Mouse (Mus musculus): ENCODE measurements around the gene Phka2. TPM values are rescaled to one million over a fixed set of nuclear protein-coding genes. Genes with fewer than 3 reads are reported as not detected.

Phka2 gene
- total RNA-seq (2022): 10 to 100 TPM; 27.5 to 41.3 (median 34.4) TPM

DNA sequence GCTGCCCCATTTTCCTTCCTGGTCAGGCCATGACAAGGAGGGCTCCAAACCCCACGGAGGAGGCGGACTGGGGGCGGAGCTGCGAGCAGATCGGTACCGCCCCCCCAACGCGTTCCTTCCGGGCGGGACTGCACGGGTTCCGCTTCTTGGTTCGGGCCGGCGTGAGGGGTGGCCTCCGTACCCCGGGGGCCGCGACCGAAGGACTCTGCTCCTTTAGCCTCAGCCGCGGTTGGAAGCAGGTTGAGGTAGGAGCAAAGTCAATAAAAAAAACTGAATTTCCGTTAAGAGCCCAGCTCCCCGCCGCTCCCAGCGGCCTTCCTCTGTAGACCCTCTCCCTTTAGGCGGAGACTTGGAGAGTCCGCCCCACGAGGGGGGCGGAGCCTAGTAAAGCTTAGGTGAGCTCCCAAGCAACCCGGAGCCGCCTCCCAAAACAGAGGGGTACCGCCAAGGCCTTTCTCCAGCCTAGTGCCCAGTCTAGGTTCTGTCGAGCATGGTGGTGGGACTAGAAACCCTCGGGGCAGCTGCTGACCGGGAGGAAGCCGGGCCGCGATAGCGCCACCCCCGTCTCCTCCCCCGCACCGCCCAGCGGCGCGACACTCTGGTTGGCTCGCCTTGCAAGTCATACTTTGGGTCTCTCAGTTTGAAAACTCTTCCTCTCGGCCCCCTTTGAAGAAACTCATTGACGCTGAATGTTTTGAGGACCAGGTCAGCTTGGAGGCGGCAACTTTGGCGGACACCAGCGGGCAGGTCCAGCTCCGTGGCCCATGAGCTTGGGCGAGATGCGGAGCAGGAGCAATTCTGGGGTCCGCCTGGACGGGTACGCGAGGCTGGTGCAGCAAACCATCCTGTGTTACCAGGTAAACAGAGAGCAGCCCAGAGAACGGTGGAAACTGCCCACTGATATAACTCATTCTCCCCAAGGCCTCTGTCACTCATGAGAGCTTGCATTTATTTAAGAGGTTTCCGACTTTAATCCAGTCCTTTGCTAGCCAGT, at the start of gene Phka2:
Gene Phka2, plus strand, starts transcription at position 119 of the 994 bp plus-strand sequence.
- peak; percentile 64 to 75 for DNase-seq (ENCODE audit: low spot score in 2 of 2)

DNA sequence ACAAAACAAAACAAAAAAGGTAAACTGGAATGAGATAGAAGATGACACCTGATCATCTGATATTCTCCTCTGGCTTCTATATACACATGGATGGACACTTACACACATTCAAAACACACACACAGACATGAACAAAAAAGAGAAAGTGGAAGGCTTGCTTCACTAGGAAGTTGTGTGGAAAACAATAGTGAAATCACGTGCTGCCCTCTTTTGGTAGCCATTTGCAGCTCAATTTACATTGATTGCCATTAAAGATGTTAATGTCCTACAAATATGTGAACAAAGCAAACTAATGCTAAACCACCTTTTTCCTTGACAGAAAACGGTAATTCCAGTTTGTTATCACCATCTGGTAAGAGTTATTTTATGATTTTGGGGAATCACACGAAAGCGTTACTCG, 46.3 kb upstream of the Phka2 start:
- no peak for DNase-seq (ENCODE audit: low spot score in 2 of 2)

DNA sequence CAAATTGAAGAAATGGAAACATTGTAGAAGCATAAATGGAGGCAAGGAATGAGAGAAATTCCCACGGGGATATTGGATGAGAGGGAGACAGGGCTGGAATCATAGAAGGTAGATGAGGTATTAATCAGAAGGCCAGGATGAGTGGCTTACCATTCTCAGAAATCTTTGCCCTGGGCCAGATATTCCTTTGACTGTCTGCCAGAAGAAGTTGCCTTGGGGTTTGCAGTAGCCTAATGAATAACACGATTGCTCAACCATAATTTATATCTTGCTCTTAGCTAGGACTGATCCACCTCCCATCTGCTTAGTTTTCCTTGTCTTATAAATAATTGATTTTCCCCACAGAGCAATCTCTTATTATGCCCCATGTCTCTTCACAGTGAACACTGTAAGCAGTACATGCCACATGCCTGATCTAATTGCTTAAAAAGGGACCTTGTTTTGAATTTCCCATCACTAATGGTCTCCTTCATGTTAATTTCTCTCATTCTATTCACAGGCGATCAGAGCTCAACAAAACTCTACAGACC, 30.6 kb upstream of the Phka2 start:
- DNase-seq (ENCODE audit: low spot score in 2 of 2): no peak

DNA sequence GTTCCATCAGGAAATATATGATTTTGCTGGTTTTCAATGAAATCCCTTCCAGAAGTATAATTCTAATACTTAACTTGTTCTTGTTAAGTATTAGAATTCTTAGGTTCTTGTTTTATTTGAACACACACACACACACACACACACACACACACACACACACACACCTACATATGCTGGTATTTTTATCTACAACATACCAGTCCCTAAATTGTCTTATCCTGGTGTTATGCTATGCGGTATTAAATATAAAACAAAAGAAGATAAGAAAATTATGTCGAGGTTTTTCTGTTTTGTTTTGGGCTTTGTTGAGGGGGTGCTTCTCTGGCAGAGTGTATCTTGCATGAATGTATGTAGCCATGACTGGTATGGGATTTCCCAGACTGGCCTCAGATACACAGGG, 12.2 kb upstream of the Phka2 start:
- DNase-seq (ENCODE audit: low spot score in 2 of 2): no peak

DNA sequence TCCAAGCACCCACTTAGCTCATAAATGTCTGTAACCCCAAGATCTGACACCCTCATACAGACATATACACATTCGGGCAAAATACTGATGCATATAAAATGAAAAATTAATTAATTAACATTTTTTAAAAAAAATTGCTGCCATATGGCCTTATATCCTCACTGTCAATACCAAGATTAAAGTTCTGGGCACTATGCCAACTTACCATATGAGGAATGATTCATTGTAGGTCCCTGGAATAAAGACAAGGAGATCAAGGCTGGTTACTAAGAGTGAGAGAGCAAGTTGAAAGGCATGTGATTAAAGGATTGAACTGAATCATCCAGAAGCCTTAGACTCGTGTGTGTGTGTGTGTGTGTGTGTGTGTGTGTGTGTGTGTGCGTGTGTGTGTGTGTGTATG, 7.6 kb upstream of the Phka2 start:
- no peak for DNase-seq (ENCODE audit: low spot score in 2 of 2)

DNA sequence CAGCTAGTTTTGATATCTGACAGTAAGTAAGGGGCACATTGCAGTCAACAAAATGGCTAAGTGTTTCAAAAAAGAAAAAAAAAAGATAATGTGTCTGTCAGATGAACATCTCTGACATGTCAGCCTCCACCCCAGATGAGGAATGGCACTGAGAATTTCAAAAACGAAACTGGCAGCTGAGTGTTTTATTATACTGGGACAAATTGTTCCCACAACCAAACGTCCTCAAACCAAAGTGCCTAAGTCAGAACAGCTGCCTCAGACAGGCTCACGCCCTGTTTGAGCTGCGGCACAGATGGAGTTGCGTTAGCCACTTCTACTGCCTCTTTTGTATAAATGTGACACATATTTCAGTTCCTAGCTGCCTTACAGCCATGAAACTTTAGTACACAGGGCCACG, 7.0 kb upstream of the Phka2 start:
- no peak for DNase-seq (ENCODE audit: low spot score in 2 of 2)

DNA sequence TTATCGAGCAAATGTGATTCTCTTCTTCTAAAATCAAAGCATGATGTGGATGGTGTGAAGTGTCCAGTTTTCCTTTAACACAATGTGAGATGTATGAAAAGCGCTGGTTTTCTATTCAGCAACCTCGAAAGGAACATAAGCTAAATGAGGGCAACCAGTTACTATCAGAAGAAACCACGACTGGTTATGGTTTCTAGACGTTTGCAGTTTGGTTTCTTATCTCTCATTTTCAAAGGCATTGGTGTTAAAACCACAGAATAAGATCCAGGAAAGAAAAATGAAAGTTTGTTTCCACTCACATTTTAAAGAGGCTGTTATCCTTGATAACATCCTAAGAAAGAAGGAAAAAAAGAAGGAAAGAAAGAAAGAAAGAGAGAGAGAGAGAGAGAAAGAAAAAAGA, 5.5 kb upstream of the Phka2 start:
- no peak for DNase-seq (ENCODE audit: low spot score in 2 of 2)

DNA sequence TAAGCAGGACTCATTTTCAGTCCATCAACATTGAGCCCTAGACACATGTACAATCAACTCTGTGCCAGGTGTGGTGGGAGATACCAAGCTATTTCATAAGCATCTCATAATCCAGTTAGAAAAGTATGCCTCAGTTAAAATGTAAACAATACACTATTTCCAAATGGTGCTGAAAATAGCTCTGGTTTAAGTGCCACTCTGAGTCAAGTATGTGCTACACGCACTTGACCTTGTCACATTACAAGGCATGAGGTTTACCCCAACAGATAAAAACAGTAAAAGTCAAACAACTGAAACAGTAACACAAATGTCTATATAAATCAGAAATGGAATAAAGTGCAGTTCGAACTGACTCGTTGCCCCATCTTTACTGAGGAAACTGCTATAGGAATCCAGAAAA, 871 bp upstream of the Phka2 start:
- no peak for DNase-seq (ENCODE audit: low spot score in 2 of 2)

DNA sequence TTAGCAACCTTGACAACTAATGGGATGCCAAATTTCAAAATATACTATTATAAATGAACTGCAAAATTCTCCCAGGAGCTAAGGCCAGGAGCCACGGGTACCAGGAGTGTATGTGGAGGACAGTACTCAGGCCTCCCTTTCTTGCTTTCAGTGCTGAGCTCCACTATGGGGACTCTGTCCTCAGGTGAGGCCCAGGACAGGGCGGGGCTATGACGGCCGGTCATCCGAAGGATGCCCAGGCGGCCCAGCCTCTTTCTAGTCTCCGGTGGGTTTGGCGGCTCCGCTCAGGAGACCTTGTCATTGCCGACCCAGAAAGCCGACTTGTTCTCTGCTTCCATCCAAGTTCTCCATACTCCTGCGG, 299 bp upstream of the Phka2 start:
- no peak for DNase-seq (ENCODE audit: low spot score in 2 of 2)

DNA sequence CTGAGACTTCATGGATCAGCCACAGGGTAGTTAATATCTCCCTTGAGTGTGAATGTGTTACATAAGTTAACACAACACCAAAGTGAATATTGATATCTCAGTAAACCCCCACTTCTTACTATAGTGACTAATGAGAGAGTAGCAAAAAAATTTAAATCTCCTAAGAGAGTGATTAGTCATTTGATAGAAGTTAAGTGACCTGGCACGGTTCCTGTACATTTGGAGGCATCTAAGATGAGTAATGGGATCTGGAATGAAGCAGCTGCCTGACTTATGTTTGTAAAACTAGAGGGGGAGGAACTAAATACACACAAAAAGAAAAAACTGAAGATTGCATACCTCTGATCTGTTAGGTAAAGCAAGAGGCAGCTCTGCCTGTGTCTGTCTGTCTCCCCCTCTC, 7.1 kb downstream of the Phka2 start:
- DNase-seq (ENCODE audit: low spot score in 2 of 2): no peak

DNA sequence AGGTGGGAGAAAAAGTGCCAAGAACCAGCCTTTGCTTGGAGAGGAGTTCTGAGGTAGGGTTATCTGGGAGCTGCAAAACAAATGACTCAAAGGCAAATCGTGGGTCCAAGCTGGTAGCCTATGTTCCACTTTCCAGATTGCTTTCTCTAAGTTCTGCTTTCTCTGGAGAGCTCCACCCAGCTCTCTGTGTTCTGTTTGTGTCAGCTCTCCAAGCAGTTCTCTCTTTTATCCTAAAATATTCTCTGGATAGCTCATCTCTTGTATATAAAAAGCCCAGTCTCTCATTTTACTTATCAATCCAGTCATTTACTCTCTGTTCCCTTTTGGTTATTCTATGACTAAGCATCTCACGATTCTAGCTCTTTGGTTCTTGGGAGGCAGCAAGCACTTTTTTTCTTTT, 8.2 kb downstream of the Phka2 start:
- DNase-seq (ENCODE audit: low spot score in 2 of 2): no peak

DNA sequence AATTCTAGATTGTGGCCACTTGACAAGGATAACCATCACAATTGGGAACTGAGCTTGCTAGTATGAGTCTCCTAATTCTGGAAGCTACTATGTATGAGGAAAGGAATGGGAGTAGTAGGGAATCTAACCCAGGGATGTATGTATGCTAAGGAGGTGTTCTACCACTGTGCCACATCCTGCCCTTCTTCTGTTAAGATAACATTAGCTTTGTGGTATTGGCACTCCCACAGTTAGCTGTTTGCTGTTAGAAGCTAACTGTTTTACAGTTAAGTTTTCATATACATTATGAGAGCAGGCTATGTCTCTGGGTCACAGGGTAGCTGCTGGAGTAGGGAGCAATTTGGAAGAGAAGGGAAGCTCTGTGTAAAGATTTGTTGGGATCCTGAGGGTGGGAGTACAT, 14.1 kb downstream of the Phka2 start:
- no peak for DNase-seq (ENCODE audit: low spot score in 2 of 2)

DNA sequence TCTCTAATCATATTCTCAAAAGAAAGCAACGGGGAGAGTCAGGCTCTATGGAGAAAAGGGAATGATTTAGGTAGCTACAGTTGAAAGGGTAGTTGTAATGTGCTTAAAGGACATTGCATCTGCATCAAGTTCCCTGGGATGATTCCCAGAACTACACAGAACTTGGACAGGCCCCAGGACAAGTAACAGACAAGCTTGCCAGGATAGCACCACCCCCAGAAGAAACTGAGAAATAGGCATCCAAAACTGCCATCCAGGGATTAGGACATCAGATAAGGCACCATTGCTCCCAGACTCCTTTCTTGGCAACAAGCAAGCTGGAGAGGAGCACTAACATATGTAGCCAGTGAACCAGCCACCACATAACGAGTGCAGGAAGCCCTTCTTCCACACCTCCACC, 40.8 kb downstream of the Phka2 start:
- DNase-seq (ENCODE audit: low spot score in 2 of 2): peak in 1 of 2 experiments; percentile 13

DNA sequence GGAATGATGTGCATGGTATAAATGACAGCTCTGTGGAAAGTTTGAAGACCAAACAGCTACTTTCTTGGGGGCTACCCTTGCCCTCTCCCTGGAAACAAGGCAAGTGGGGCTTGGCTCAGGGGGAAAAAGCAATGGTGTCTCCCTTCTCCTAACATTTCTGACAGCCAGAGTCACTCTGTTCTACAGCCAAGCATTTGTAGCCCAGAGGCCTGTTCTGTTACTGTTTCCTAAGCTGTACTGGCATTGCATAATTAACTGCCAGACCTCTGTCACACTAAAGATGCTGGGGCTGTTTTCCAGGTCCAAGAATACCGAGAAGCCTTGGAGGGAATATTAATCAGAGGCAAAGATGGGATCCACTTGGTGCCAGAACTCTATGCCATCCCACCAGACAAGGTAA, 46.9 kb downstream of the Phka2 start:
- no peak for DNase-seq (ENCODE audit: low spot score in 2 of 2)

DNA sequence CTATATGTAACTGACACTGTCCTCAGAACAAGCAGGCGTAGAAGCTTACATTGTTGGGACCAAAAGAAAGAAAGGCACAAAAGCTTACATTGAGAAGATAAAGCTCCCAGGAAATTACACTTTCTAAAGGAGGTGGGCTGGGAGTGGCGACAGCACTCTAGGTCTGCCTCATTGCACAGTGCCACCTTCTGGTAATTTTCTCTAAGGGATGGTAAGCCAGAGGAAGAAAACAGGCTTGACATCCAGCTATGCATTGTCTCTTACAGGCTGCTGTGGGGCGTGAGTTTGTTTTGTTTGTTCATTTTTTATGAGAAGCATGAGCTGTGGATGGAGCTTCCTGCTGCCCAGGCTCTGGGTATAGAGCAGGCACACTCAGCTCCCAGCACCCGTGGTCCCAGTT, 50.1 kb downstream of the Phka2 start:
- no peak for DNase-seq (ENCODE audit: low spot score in 2 of 2)

DNA sequence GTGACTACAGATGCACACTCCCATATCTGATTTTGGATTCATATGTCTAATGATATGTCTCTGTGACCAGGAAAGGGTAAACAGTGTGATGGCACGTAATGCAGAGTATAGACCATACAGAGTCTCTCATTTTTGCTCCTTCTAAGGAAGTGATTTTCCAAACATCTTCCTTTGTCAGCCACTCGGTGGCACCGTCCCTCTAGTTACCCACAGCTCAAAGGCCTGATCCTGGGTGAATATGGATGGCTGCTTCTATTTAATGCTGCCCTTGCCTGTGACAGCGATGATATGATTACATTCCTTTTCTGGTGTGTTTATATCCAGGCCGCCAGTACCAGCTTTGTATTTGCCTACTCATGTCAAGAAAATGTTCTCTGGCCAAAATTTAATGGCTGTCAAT, 81.6 kb downstream of the Phka2 start:
- no peak for DNase-seq (ENCODE audit: low spot score in 2 of 2)

DNA sequence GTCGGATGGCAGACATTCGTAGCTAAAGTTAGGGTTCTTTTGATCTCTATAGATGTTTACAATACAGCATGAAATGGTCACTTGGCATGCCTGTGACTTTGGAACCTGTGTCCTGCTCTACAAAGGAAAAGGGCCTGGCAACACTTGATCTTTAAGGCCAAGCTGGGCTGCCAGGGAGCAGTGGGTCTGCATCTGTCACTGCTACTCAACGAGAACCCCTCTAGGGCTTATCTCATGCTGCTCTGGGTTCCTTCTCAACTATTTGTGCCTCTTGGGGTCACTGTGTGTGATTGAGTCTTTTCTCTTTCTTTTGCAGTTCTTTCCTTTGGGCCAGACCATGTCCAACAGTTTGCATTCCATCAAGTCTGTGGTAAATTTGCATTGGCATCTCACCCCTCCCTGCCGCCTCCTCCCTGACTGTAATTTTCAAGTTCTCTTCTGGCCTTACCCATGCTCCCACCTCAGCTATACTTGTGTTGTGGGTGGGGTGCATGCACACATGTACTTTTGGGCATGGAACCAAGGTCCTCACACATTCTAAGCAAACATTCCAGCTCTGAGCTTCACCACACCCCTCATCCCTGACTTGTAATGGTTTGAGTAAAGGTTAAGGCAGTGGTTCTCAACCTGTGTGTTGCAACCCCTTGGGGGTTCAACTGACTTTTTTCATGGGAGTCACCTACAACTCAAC, 82.3 kb downstream of the Phka2 start:
- no peak for DNase-seq (ENCODE audit: low spot score in 2 of 2)

DNA sequence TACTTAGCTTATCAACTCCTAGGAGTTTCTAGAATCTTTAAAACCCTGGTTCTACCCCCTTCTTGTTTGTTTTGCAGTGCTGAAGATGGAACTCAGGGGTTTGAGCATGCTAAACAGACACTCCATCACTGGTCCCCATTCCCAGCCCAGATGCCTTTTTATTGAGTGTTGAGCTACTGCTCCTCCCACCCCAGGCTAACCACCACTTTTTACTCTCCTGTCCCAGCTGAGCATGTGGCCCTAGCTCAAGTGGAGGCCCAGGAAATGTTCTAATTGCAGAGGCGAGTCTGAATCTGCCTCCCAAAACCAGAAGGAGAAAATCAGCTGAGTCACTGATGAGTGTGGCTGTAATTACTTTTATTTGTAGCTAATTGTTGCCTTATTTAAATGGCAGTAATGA, 83.1 kb downstream of the Phka2 start:
- DNase-seq (ENCODE audit: low spot score in 2 of 2): no peak

DNA sequence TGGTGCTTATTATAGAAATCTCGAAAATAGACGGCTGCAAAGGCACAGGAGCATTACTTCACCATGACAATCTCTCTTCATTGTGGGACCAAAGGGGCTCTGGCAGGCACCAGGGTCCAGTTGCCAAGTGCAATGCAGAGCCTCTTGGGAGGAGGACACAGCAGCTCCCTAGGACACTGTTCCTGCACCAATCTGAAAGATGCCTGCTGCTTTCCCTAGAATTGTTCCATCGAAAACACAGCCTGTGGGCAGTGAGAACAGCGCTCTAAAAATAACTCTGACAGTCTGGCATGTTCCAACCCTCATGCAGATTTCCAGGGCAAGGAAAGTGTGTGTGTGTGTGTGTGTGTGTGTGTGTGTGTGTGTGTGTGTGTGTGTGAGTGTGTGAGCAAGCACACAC, 86.6 kb downstream of the Phka2 start:
- peak in 1 of 2 experiments; percentile 56 for DNase-seq (ENCODE audit: low spot score in 2 of 2)

DNA sequence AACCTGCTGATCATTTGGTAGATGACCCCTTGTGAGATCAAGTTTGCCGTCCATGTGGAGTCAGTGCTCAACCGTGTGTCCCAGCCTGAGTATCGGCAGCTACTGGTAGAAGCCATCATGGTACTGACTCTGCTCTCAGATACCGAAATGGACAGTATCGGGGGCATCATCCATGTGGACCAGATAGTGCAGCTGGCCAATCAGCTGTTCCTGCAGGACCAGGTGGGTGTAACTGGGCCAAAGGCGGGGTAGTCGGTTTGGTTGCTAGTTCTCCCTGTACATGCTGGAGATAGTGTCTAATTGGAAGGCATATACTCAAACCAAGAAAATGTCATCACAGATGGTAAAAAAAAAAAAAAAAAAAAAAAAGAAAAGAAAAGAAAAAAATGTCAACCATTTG, 88.2 kb downstream of the Phka2 start:
- no peak for DNase-seq (ENCODE audit: low spot score in 2 of 2)

DNA sequence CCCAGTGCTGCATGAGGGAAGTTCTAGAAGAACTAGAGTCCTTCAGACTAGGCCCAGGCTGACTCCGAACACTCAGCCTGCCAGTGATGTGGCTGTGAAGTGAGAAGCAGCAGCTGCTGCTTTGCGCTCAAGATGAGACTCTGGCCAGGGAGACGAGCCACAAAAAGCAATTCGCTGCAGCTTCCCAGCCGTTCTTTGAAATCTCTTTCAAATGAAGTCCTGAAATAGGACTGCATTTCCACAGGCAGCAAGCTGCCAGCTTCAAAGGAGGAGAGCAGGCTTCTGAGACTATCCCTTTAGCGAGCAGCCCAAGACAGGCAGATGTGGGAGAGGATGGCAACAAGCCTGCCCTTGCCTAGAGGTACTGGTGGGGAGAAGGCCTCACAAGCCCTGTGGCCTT, 91.0 kb downstream of the Phka2 start:
- DNase-seq (ENCODE audit: low spot score in 2 of 2): no peak

DNA sequence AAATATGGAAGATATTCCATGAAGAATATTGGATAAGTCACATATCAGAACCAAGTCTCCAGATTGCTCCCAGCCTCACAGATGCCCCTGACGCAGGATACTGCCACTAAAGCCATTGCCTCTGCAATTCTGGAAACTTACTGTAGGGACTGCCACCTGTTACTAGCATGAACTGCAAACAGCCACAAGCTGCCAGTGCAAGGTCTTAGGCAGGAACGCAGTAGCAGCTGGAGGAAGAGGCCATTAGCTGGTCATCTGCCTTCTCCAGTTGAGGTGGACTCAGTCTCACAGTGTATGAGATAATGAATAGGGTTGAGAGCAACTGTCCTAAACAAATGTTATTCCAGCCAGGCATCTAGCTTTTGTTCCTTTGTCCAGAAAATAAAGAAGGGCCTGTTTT, 96.1 kb downstream of the Phka2 start:
- DNase-seq (ENCODE audit: low spot score in 2 of 2): no peak

Measured in left cerebral cortex, adult 8-10 months (tissue).